Comparison of ENCODE assay signal across 17 mouse cellular contexts in genomic region chr16:36640993-36641392, GRCm38 (mm10). TPM values are rescaled to one million over a fixed set of nuclear protein-coding genes. Genes with fewer than 3 reads are reported as not detected.
"Had no signal": no experiment of that assay in that cellular context is flagged by ENCODE, and none has a peak within 500 bp of the region (broad histone marks: within the 10 kb centered on the region; RNA-seq: fewer than 3 reads in every experiment).

No protein-coding gene starts in this region.

- H3K9ac ChIP-seq: limb, embryonic 13.5 days; liver, embryonic 14.5 days; neural tube, embryonic 12.5 days; stomach, embryonic 15.5 days had no signal

- H3K27me3 ChIP-seq: limb, embryonic 13.5 days; neural tube, embryonic 12.5 days; stomach, embryonic 15.5 days had no signal

- H3K36me3 ChIP-seq: limb, embryonic 13.5 days; midbrain, embryonic 10.5 days; neural tube, embryonic 12.5 days; stomach, embryonic 15.5 days had no signal

- H3K4me2 ChIP-seq: limb, embryonic 13.5 days; neural tube, embryonic 12.5 days; stomach, embryonic 15.5 days had no signal

- DNase-seq: kidney, adult 8-10 months; kidney, postnatal 36 days; left cerebral cortex, postnatal 4 days; lung, adult 2 months; lung, postnatal 10 days; midbrain, embryonic 14.5 days; retina, postnatal 1 day; right cerebral cortex, postnatal 4 days; spleen, adult 18-20 months; thymus, adult 2 months; thymus, postnatal 25 days had no signal

- H3K27ac ChIP-seq: limb, embryonic 13.5 days; liver, embryonic 14.5 days; macrophage; midbrain, embryonic 10.5 days; neural tube, embryonic 12.5 days; stomach, embryonic 15.5 days had no signal

- H3K4me1 ChIP-seq: limb, embryonic 13.5 days; midbrain, embryonic 10.5 days; neural tube, embryonic 12.5 days; stomach, embryonic 15.5 days had no signal

- H3K9me3 ChIP-seq: limb, embryonic 13.5 days; midbrain, embryonic 10.5 days; neural tube, embryonic 12.5 days; stomach, embryonic 15.5 days had no signal

- H3K4me3 ChIP-seq: limb, embryonic 13.5 days; midbrain, embryonic 10.5 days; neural tube, embryonic 12.5 days; stomach, embryonic 15.5 days had no signal

RNA-seq across cellular contexts. Expression of gene Ildr1, which starts 52.8 kb away (rescaled TPM):
- polyA plus RNA-seq: macrophage; neural tube, embryonic 12.5 days had no signal
